Mouse (Mus musculus): ENCODE results near the gene Iqschfp. TPM values are rescaled to one million over a fixed set of nuclear protein-coding genes. Genes with fewer than 3 reads are reported as not detected.

Gene Iqschfp
- polyA plus RNA-seq, 1 experiment = not detected

DNA sequence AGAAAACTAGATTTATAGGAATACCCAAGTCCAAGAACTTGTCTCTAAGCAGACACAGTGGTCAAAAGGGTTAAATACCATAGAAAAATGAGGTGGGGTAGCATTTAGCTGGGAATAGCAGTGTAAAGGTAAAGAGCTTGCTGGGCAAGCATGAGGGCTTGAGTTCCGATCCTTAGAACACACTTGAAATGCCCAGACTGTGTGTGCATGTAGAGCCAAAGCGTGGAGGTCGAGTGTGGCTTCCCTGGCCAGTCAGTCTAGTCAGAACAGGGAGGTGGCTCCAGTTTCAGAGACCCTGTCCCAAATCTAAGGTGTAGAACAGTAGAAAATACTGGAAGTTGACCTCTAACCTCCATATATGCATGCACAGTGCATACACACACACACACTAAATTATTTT is 591.5 kb downstream of the Iqschfp start:
- no peaks in the 10 kb centered on the region for H3K36me3 ChIP-seq (ENCODE audit: control insufficient read depth, insufficient read depth, low read length)
- 93% methylated on average over 3 of the region's 3 CpGs for WGBS
- no peak overlapping the region for H3K4me3 ChIP-seq (ENCODE audit: control insufficient read depth, insufficient read depth, low read length)
- no peaks in the 10 kb centered on the region for H3K4me1 ChIP-seq (replicated peaks; ENCODE audit: control insufficient read depth, insufficient read depth, low read length)
- H3K27me3 ChIP-seq (ENCODE audit: control insufficient read depth, insufficient read depth, low read length) = no peaks in the 10 kb centered on the region
- no peak for DNase-seq
- no peak overlapping the region for H3K27ac ChIP-seq (ENCODE audit: control insufficient read depth, insufficient read depth, low read length)
- no peak for TF ChIP-seq CTCF (IDR thresholded peaks at IDR 0.05; ENCODE audit: borderline replicate concordance, control insufficient read depth, extremely low read depth, insufficient read depth, low read length, poor library complexity)
- no peak for TF ChIP-seq POLR2A (IDR thresholded peaks at IDR 0.05; ENCODE audit: control insufficient read depth, extremely low read depth, insufficient read depth, low read length, poor library complexity)

DNA sequence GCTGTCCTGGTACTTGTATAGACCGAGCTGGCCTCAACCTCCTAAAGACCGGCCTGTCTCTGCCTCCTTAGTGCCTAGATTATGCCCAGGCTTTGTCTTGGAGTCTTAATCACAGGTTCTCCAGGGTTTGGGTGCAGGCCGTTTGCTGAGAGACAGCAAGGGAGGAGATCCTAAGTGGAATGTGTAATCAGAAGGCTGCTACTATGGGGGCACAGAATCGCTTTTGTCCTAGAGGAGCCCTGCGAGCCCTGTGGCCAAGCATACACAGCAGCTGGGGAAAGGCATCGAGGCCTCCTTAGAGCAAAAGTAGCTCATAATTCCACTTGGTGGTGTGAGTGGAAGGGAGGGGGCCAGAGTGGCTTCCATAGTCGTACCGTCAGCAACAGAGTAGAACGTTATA is 592.0 kb downstream of the Iqschfp start:
- Histone ChIP-seq H3K27ac (ENCODE audit: control insufficient read depth, insufficient read depth, low read length) (no peak overlapping the region), H3K36me3 (ENCODE audit: control insufficient read depth, insufficient read depth, low read length) (no peaks in the 10 kb centered on the region), H3K4me3 (ENCODE audit: control insufficient read depth, insufficient read depth, low read length) (no peak overlapping the region), H3K27me3 (ENCODE audit: control insufficient read depth, insufficient read depth, low read length) (no peaks in the 10 kb centered on the region), H3K4me1 (replicated peaks; ENCODE audit: control insufficient read depth, insufficient read depth, low read length) (no peaks in the 10 kb centered on the region)
- DNase-seq = no peak
- TF ChIP-seq POLR2A (IDR thresholded peaks at IDR 0.05; ENCODE audit: control insufficient read depth, extremely low read depth, insufficient read depth, low read length, poor library complexity) (no peak), CTCF (IDR thresholded peaks at IDR 0.05; ENCODE audit: borderline replicate concordance, control insufficient read depth, extremely low read depth, insufficient read depth, low read length, poor library complexity) (no peak)
- WGBS = 95% methylated on average over 9 of the region's 9 CpGs

DNA sequence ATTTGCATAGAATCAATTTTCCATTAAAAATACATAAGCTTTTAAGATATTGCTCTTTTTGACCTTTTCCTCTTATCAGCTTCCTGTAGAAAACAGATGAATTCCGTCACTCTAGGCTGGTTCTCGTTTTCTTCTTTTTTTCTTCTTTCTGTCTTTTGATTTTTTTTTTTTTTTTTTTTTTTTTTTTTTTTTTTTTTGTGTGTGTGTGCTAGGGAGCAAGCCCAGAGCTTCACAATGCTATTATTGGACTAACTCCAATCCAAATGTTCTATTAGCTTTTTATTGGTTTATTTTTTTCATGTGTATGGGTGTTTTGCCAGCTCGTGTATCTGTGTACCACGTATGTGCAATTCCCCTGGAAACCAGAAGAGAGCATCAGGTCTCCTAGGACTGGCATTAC is 592.5 kb downstream of the Iqschfp start:
- WGBS = 90% methylated on average over 4 of the region's 4 CpGs
- Histone ChIP-seq H3K36me3 (ENCODE audit: control insufficient read depth, insufficient read depth, low read length) (no peaks in the 10 kb centered on the region), H3K4me1 (replicated peaks; ENCODE audit: control insufficient read depth, insufficient read depth, low read length) (no peaks in the 10 kb centered on the region), H3K27me3 (ENCODE audit: control insufficient read depth, insufficient read depth, low read length) (no peaks in the 10 kb centered on the region), H3K27ac (ENCODE audit: control insufficient read depth, insufficient read depth, low read length) (no peak overlapping the region), H3K4me3 (ENCODE audit: control insufficient read depth, insufficient read depth, low read length) (no peak overlapping the region)
- TF ChIP-seq POLR2A (IDR thresholded peaks at IDR 0.05; ENCODE audit: control insufficient read depth, extremely low read depth, insufficient read depth, low read length, poor library complexity) (no peak), CTCF (IDR thresholded peaks at IDR 0.05; ENCODE audit: borderline replicate concordance, control insufficient read depth, extremely low read depth, insufficient read depth, low read length, poor library complexity) (no peak)
- no peak for DNase-seq

DNA sequence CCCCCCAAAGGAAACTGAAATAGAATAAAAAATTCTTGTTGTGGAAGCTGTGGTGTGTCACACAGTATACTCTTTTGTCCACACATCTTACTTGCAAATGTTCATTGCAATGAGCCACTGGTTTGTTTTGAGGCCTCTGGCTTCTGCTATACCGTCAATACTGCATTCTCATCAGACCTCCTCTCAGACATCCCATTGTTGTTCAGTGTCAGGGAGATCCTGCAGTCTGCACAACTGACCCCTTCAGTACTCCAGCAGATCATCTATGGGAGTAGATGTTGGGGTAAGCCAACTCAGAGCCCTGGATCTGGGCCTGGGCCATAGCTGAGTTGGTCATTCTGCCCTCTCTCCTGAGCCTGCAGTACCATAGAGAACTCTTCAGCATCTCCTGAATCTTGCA is 595.6 kb downstream of the Iqschfp start:
- no peaks in the 10 kb centered on the region for H3K36me3 ChIP-seq (ENCODE audit: control insufficient read depth, insufficient read depth, low read length)
- H3K27ac ChIP-seq (ENCODE audit: control insufficient read depth, insufficient read depth, low read length) = no peak overlapping the region
- H3K27me3 ChIP-seq (ENCODE audit: control insufficient read depth, insufficient read depth, low read length) = no peaks in the 10 kb centered on the region
- H3K4me1 ChIP-seq (replicated peaks; ENCODE audit: control insufficient read depth, insufficient read depth, low read length) = no peaks in the 10 kb centered on the region
- H3K4me3 ChIP-seq (ENCODE audit: control insufficient read depth, insufficient read depth, low read length) = no peak overlapping the region
- DNase-seq = no peak
- WGBS = 97% methylated on average over 1 of the region's 1 CpGs
- TF ChIP-seq CTCF (IDR thresholded peaks at IDR 0.05; ENCODE audit: borderline replicate concordance, control insufficient read depth, extremely low read depth, insufficient read depth, low read length, poor library complexity) = no peak
- TF ChIP-seq POLR2A (IDR thresholded peaks at IDR 0.05; ENCODE audit: control insufficient read depth, extremely low read depth, insufficient read depth, low read length, poor library complexity) = no peak

DNA sequence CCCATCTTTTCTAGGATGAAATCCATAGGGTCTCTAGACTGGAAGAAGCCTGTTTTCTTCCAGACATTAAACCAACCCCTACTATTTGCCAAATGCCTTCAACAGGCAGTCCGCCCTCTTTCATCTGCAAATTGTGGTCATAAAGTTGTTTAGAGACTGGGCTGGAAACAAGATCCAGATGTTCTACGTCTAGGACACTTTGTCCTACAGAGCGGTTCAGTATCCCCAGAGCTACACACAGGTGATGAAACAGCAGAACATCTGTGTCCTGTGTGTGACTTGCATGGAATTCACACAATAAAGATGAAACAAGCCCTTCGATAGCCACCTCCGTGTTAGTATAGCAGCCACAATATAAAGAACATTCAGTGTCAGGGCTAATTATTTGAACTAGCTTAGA is 596.3 kb downstream of the Iqschfp start:
- DNase-seq = no peak
- 92% methylated on average over 5 of the region's 5 CpGs for WGBS
- no peak overlapping the region for H3K27ac ChIP-seq (ENCODE audit: control insufficient read depth, insufficient read depth, low read length)
- TF ChIP-seq CTCF (IDR thresholded peaks at IDR 0.05; ENCODE audit: borderline replicate concordance, control insufficient read depth, extremely low read depth, insufficient read depth, low read length, poor library complexity) (no peak), POLR2A (IDR thresholded peaks at IDR 0.05; ENCODE audit: control insufficient read depth, extremely low read depth, insufficient read depth, low read length, poor library complexity) (no peak)
- peaks cover 5% of the 10 kb centered on the region; the same call in 1 of the 2 replicates for H3K27me3 ChIP-seq (ENCODE audit: control insufficient read depth, insufficient read depth, low read length)
- H3K36me3 ChIP-seq (ENCODE audit: control insufficient read depth, insufficient read depth, low read length) = no peaks in the 10 kb centered on the region
- no peaks in the 10 kb centered on the region for H3K4me1 ChIP-seq (replicated peaks; ENCODE audit: control insufficient read depth, insufficient read depth, low read length)
- H3K4me3 ChIP-seq (ENCODE audit: control insufficient read depth, insufficient read depth, low read length) = no peak overlapping the region

DNA sequence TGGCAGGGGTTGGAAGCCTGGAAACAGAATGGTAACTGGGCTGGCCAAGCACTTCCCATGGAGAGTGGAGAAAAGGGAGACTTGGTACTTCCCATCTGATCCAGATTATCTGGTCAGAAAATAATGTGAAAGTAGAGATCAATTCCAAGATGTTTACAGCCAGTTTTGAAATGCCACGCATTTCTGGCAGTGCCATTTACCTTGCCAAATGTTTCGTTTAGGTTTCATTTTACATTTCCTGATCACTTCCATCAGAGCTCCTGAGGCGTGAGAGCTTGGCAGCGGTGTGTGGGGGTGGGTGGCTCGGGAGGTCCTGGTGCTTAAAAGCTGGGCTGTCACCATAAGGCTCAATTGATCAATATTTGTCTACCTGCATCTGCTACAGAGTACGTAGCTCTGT is 599.5 kb downstream of the Iqschfp start:
- no peaks in the 10 kb centered on the region for H3K36me3 ChIP-seq (ENCODE audit: control insufficient read depth, insufficient read depth, low read length)
- TF ChIP-seq POLR2A (IDR thresholded peaks at IDR 0.05; ENCODE audit: control insufficient read depth, extremely low read depth, insufficient read depth, low read length, poor library complexity) (no peak), CTCF (IDR thresholded peaks at IDR 0.05; ENCODE audit: borderline replicate concordance, control insufficient read depth, extremely low read depth, insufficient read depth, low read length, poor library complexity) (no peak)
- 84% methylated on average over 6 of the region's 6 CpGs for WGBS
- peaks cover 8% of the 10 kb centered on the region; the same call in 1 of the 2 replicates for H3K27me3 ChIP-seq (ENCODE audit: control insufficient read depth, insufficient read depth, low read length)
- H3K4me3 ChIP-seq (ENCODE audit: control insufficient read depth, insufficient read depth, low read length) = no peak overlapping the region
- no peak overlapping the region for H3K27ac ChIP-seq (ENCODE audit: control insufficient read depth, insufficient read depth, low read length)
- DNase-seq = no peak
- no peaks in the 10 kb centered on the region; the same call in 1 of the 2 replicates for H3K4me1 ChIP-seq (replicated peaks; ENCODE audit: control insufficient read depth, insufficient read depth, low read length)

DNA sequence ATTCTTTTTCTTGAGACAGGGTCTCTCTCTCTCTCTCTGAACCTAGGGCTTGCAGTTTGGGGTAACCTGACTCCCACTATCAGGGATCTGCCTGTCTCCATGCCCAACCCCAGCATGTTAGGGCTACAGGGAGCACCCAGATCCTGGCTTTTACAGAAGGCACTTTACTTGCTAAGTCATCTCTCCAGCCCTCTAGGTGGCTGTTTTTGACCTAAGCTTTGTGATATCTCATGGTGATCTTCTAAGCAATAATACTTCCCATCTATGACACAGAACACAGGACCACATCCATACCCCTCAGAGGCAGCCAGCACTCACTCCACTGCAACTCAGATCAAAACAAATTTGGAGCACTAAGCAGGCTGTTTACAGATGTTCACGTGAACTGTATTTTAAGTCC is 600.0 kb downstream of the Iqschfp start:
- Histone ChIP-seq H3K36me3 (ENCODE audit: control insufficient read depth, insufficient read depth, low read length) (no peaks in the 10 kb centered on the region), H3K4me3 (ENCODE audit: control insufficient read depth, insufficient read depth, low read length) (no peak overlapping the region), H3K4me1 (replicated peaks; ENCODE audit: control insufficient read depth, insufficient read depth, low read length) (no peaks in the 10 kb centered on the region; the same call in 1 of the 2 replicates), H3K27ac (ENCODE audit: control insufficient read depth, insufficient read depth, low read length) (no peak overlapping the region), H3K27me3 (ENCODE audit: control insufficient read depth, insufficient read depth, low read length) (peaks cover 8% of the 10 kb centered on the region; the same call in 1 of the 2 replicates)
- TF ChIP-seq POLR2A (IDR thresholded peaks at IDR 0.05; ENCODE audit: control insufficient read depth, extremely low read depth, insufficient read depth, low read length, poor library complexity) (no peak), CTCF (IDR thresholded peaks at IDR 0.05; ENCODE audit: borderline replicate concordance, control insufficient read depth, extremely low read depth, insufficient read depth, low read length, poor library complexity) (no peak)
- whole genome bisulfite sequencing = 91% methylated on average over 1 of the region's 1 CpGs
- no peak for DNase-seq

Data from thymus, adult 2 months (tissue).